Mouse (Mus musculus) MEL (cell line): Measurements from ENCODE around the gene Rassf2. TPM values are rescaled to one million over a fixed set of nuclear protein-coding genes. Genes with fewer than 3 reads are reported as not detected.
A peak's percentile ranks its signal among the peaks of the same experiment; 100 is the strongest.

Source experiments
- DNase-seq: peaks from one replicate; pipeline ENCODE4 v3.0.0; 2011; ENCODE audit warnings: low read depth, low spot score
- H3K27ac ChIP-seq: 2 replicates; pipeline ENCODE4 v1.5.1; 2012; ENCODE audit warnings: low read depth, mild to moderate bottlenecking, control low read depth, low read length, moderate library complexity; ENCODE audit not compliant: control insufficient read depth
- H3K27me3 ChIP-seq, 2 experiments: fragments of 150-350 bp in 1 of 2; sonication (generic) in 1 of 2; 2 replicates each; pipeline ENCODE4 v1.6.1; 2012; ENCODE audit warnings: low read length in 2 of 2, mild to moderate bottlenecking in 2 of 2, improper control_type of control experiment in 1 of 2, moderate library complexity in 1 of 2; ENCODE audit not compliant: insufficient read depth in 2 of 2, control insufficient read depth in 1 of 2
- H3K36me3 ChIP-seq, 2 experiments: 2 replicates each; pipeline ENCODE4 v1.6.1; 2012 to 2014; ENCODE audit warnings: low read length in 2 of 2, improper control_type of control experiment in 1 of 2, inconsistent platforms in 1 of 2, mild to moderate bottlenecking in 1 of 2; ENCODE audit not compliant: insufficient read depth in 2 of 2, control insufficient read depth in 1 of 2
- H3K4me1 ChIP-seq, 2 experiments: fragments of 150-350 bp in 1 of 2; sonication (generic) in 1 of 2; 2 replicates each; pipeline ENCODE4 v1.6.1; 2012; ENCODE audit warnings: low read length in 2 of 2, improper control_type of control experiment in 1 of 2, mild to moderate bottlenecking in 1 of 2; ENCODE audit not compliant: insufficient read depth in 2 of 2, control insufficient read depth in 1 of 2
- H3K4me3 ChIP-seq, 2 experiments: fragments of 150-350 bp in 1 of 2; sonication (generic) in 1 of 2; 2 replicates each; pipeline ENCODE4 v1.5.1; 2012; ENCODE audit warnings: low read depth in 2 of 2, low read length in 2 of 2, mild to moderate bottlenecking in 2 of 2, moderate library complexity in 2 of 2, control low read depth in 1 of 2, improper control_type of control experiment in 1 of 2; ENCODE audit not compliant: control insufficient read depth in 1 of 2, insufficient read depth in 1 of 2
- H3K79me2 ChIP-seq: 2 replicates; pipeline ENCODE4 v1.6.1; 2012; ENCODE audit warnings: mild to moderate bottlenecking, low read length, moderate library complexity; ENCODE audit not compliant: control insufficient read depth, poor library complexity, insufficient read depth
- H3K9ac ChIP-seq: 2 replicates; pipeline ENCODE4 v1.6.1; 2012; ENCODE audit warnings: low read depth, mild to moderate bottlenecking, control low read depth, low read length, moderate library complexity; ENCODE audit not compliant: control insufficient read depth, poor library complexity, severe bottlenecking
- H3K9me3 ChIP-seq: fragments of 150-350 bp; sonication (generic); replicated peaks from 2 replicates; pipeline ENCODE4 v1.6.1; 2012; ENCODE audit warnings: mild to moderate bottlenecking, low read length, improper control_type of control experiment, moderate library complexity; ENCODE audit not compliant: insufficient read depth
- BHLHE40 ChIP-seq: IDR thresholded peaks from 2 replicates; pipeline ENCODE4 v1.6.1; 2012; ENCODE audit warnings: low read depth, mild to moderate bottlenecking, inconsistent platforms, low read length, improper control_type of control experiment, borderline replicate concordance
- CHD2 ChIP-seq: IDR thresholded peaks from 2 replicates; pipeline ENCODE4 v1.6.1; 2011; ENCODE audit warnings: low read length, improper control_type of control experiment
- GABPA ChIP-seq: IDR thresholded peaks from 2 replicates; pipeline ENCODE4 v1.6.1; 2012; ENCODE audit warnings: low read depth, mild to moderate bottlenecking, inconsistent platforms, low read length, improper control_type of control experiment, moderate library complexity
- MAFK ChIP-seq: IDR thresholded peaks from 2 replicates; pipeline ENCODE4 v1.6.1; 2011; ENCODE audit warnings: low read depth, mild to moderate bottlenecking, low read length, improper control_type of control experiment, borderline replicate concordance
- MAZ ChIP-seq: IDR thresholded peaks from 2 replicates; pipeline ENCODE4 v1.6.1; 2012; ENCODE audit warnings: low read depth, mild to moderate bottlenecking, inconsistent platforms, low read length, improper control_type of control experiment
- POLR2AphosphoS2 ChIP-seq: IDR thresholded peaks from 2 replicates; pipeline ENCODE4 v1.6.1; 2011; ENCODE audit warnings: low read length, improper control_type of control experiment
- SIN3A ChIP-seq: IDR thresholded peaks from 2 replicates; pipeline ENCODE4 v1.6.1; 2012; ENCODE audit warnings: low read length, improper control_type of control experiment, inconsistent platforms
- TAL1 ChIP-seq: IDR thresholded peaks from 2 replicates; pipeline ENCODE4 v1.6.1; 2012; ENCODE audit warnings: mild to moderate bottlenecking, inconsistent platforms, low read length, moderate library complexity, mixed read lengths
- TCF12 ChIP-seq: IDR thresholded peaks from 2 replicates; pipeline ENCODE4 v1.6.1; 2014; ENCODE audit warnings: low read depth, mild to moderate bottlenecking, inconsistent platforms, low read length, improper control_type of control experiment, moderate library complexity
- ZC3H11A ChIP-seq: IDR thresholded peaks from 2 replicates; pipeline ENCODE4 v1.6.1; 2012; ENCODE audit warnings: low read depth, mild to moderate bottlenecking, inconsistent platforms, low read length, improper control_type of control experiment
- ZMIZ1 ChIP-seq: IDR thresholded peaks from 2 replicates; pipeline ENCODE4 v1.6.1; 2012; ENCODE audit warnings: low read depth, mild to moderate bottlenecking, inconsistent platforms, low read length, improper control_type of control experiment, moderate library complexity
- ZNF384 ChIP-seq: IDR thresholded peaks from 2 replicates; pipeline ENCODE4 v1.6.1; 2012; ENCODE audit warnings: low read depth, mild to moderate bottlenecking, inconsistent platforms, low read length, improper control_type of control experiment
- polyA plus RNA-seq, 2 experiments: library from polyadenylated mRNA; stranded (reverse) in 1 of 2; unstranded in 1 of 2; fragments of >175 nt in 1 of 2; fragments of >200 nt in 1 of 2; gene quantifications; 2 replicates each; pipeline versions ENCODE4 v1.2.1 to v1.2.4; 2012; ENCODE audit warnings: low replicate concordance in 2 of 2, low read depth in 1 of 2; ENCODE audit not compliant: insufficient read length in 2 of 2, insufficient read depth in 1 of 2, missing spikeins in 1 of 2
- total RNA-seq: library from RNA; depleted of rRNA; stranded (reverse); fragments of 300-350 nt; gene quantifications from 2 replicates; pipeline ENCODE4 v1.2.3, GENCODE M21; 2012; rRNA removed

Gene Rassf2
- total RNA-seq (0.59 and 0.69 TPM in 2 replicates), polyA plus RNA-seq (1 to 10 TPM in 1 of 2 experiments, not detected in 1; 4.1 TPM)

GRCm38 (mm10) chr2:132029646-132030417 is at the start of gene Rassf2:
TSS of gene Rassf2 (minus strand) at chr2:132030258.
- Histone ChIP-seq H3K4me1 (peaks cover 2 to 30% of the 10 kb centered on the region in 2 experiments; a peak in 3 of 4 replicates), H3K4me3 (peak within 1 kb of the TSS; percentile 64 to 68), H3K79me2 (no peaks in the 10 kb centered on the region), H3K27ac (no peak within 1 kb of the TSS), H3K36me3 (peaks cover 0 to 5% of the 10 kb centered on the region in 2 experiments; a peak in 2 of 4 replicates), H3K9ac (peak within 1 kb of the TSS; percentile 53), H3K9me3 (no peaks in the 10 kb centered on the region), H3K27me3 (no peaks in the 10 kb centered on the region)
- TF ChIP-seq BHLHE40 (no peak), SIN3A (0 out of 2 replicates have a peak, but pooled peaks have one; percentile 26), MAZ (peak; percentile 78)
- peak; percentile 87 for DNase-seq

GRCm38 (mm10) chr2:132079139-132079538 is 49.1 kb upstream of the Rassf2 start:
- Histone ChIP-seq H3K4me1 (peaks cover 3 to 10% of the 10 kb centered on the region in 2 experiments; a peak in 2 of 4 replicates), H3K36me3 (no peaks in the 10 kb centered on the region; a peak in 2 of 4 replicates), H3K79me2 (no peaks in the 10 kb centered on the region), H3K27ac (no peak overlapping the region), H3K9me3 (no peaks in the 10 kb centered on the region), H3K27me3 (no peaks in the 10 kb centered on the region), H3K9ac (no peak overlapping the region), H3K4me3 (no peak overlapping the region)
- DNase-seq = no peak
- TF ChIP-seq TAL1 = no peak
- no peak for TF ChIP-seq TCF12
- TF ChIP-seq CHD2 = no peak
- TF ChIP-seq BHLHE40 = no peak
- TF ChIP-seq POLR2AphosphoS2 = no peak
- no peak for TF ChIP-seq ZC3H11A
- TF ChIP-seq MAFK = no peak

- no peaks in the 10 kb centered on the region for H3K4me1 ChIP-seq
- no peaks in the 10 kb centered on the region for H3K9me3 ChIP-seq
- no peak overlapping the region for H3K9ac ChIP-seq
- H3K27me3 ChIP-seq = no peaks in the 10 kb centered on the region
- H3K36me3 ChIP-seq = no peaks in the 10 kb centered on the region; a peak in 1 of 4 replicates
- DNase-seq = no peak
- no peaks in the 10 kb centered on the region for H3K79me2 ChIP-seq
- H3K27ac ChIP-seq = no peak overlapping the region
- H3K4me3 ChIP-seq = no peak overlapping the region
- TF ChIP-seq GABPA (no peak), ZMIZ1 (no peak), ZNF384 (no peak)
These were observed 43.0 kb upstream of the Rassf2 start for GRCm38 (mm10) chr2:132073052-132073451.
